Mouse (Mus musculus) embryo, embryonic 11.5 days (tissue): Measurements from ENCODE around the gene Rhox2a.
"Not testable (repeated sequence)": the region's sequence is repeated elsewhere in the genome, so short reads cannot be mapped to it uniquely, and the experiment has no call there.

Experiments used
- DNase-seq: peaks from one replicate; pipeline ENCODE4 v3.0.0-alpha.2; 2012; ENCODE audit warnings: low read depth, low spot score

The Rhox2a gene

DNA sequence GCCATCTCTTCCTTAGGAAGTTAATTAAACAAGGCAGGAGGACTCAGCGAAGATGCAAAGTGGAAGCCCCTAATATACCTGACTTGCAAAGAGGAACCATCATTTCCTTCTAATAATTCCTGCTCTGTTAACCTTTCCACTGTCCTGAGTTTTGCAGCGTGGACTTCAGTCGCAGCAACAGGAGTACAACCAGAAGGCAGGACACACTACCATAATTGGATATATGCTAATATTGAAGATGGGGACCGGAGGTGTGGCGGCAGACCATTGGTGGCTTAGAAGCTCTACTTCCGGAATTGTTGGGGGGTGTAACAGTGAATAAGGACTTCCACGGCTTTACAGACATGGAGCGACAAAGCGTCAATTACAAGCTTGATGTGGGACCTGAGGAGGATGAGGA, at the start of gene Rhox2a:
TSS of gene Rhox2a (plus strand) at position 301 of the 400 bp plus-strand sequence.
- DNase-seq = not testable (repeated sequence)

DNA sequence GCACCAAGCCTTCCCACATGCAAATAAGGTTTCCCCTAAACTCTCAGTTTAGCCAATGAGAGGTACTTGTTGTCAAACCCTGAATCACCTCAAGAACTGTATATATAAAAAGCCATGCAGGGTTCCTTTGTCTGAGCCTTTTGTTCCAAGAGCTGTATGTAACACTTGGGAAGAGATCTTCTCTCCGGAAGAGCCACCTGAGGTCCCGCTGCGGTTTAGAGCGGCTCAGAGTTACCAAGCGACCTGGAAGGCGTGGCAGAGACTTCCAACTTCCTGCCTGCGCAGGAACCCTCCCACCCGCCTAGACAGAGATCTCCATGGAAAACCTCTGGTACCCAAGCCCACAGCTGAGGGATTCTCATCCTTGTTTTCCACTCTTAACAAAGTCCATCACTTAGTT, 46.1 kb upstream of the Rhox2a start:
- DNase-seq = no peak

DNA sequence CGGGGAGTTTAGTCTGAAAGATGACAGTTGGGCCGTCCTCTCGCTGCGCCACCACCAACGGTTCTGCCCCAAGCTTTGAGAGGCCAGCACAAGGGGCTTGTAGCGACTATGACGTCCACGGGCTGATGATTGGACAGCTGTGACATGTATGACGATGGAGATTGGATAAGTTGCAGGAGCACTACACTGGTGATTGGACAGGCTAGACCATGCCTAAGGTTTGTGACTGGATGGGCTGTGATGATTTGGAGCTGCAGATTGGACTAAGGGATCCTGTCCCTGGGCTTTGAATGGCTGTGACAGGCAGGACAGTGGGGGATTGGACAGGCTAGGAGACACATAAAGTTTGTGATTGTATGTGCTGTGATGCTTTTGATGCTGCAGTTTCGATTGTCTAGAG, 33.8 kb upstream of the Rhox2a start, which contains the start of gene Gm9:
TSS of gene Gm9 (minus strand) at position 101 of the 400 bp plus-strand sequence.
- no peak for DNase-seq

DNA sequence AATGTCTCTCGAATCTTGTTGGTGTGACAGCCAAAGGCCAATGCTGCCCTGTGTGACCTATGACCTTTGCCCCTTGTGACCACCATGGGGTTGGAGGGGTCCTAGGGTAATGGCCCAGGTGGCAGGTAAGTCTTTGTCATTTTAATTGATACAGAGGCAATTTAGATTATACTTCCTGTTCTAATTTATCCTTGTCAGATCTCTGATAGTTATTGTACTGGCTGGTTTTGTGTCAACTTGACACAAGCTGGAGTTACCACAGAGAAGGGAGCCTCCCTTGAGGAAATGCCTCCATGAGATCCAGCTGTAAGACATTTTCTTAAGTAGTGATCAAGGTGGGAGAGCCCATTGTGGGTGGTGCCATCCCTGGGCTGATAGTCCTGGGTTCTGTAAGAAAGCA, 22.6 kb upstream of the Rhox2a start, which contains the start of gene Rhox1:
TSS of gene Rhox1 (minus strand) at position 101 of the 400 bp plus-strand sequence.
- not testable (repeated sequence) for DNase-seq

DNA sequence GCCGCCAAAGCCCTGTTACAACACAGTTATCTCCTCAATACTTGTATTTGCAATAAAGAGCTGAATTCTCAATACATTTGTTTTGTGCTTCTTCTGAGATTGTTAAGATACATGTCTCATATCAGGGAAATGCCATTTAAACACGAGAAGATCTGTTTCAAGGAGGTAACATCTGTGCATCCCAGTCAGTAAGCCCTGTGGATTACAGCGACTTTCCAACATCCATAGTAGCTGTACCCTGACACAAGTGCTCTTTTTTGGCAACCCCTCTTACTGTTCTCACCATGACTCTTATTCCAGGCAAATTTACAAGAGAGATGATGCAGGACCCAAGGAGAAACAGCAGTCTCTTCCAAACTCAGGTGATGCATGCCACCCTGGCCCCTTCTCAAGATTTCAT, 4.8 kb downstream of the Rhox2a start, which contains the start of gene Rhox3a:
TSS of gene Rhox3a (plus strand) at position 301 of the 400 bp plus-strand sequence.
- DNase-seq = not testable (repeated sequence)

DNA sequence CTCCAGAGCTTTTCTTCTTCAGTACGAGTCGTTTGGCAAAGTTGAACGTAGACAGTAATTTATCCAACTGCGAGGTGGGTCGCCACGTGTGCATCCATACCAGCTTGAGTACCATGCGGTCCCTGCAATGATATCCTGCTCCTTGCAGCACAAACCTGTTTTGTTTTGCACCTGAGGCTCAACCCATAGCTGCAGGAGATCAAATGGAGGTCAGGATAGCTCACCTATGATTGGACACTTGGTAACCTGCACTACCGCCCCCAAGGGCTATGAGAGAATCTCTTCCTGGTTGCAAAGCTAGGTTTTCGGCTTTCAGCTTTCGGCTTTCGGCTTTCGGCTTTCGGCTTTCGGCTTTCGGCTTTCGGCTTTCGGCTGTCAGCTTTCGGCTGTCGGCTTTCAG, 20.3 kb downstream of the Rhox2a start, which contains the start of gene Rhox4a:
TSS of gene Rhox4a (plus strand) at position 301 of the 400 bp plus-strand sequence.
- DNase-seq = not testable (repeated sequence)
